Mouse (Mus musculus) fat pad, adult 2 months (tissue): ENCODE data around the gene Slc35g2.

Experiments used
- DNase-seq: peaks from one replicate; pipeline ENCODE4 v3.0.0-alpha.2; 2011; ENCODE audit warnings: low read depth, low spot score; ENCODE audit errors: extremely low read depth

Slc35g2 gene

GRCm38 (mm10) chr9:100570626-100571233, at the start of gene Slc35g2:
Slc35g2 (minus strand) TSS chr9:100571090.
- DNase-seq = no peak

- no peak for DNase-seq
These were observed 46.1 kb upstream of the Slc35g2 start for GRCm38 (mm10) chr9:100616947-100617346.

DNA sequence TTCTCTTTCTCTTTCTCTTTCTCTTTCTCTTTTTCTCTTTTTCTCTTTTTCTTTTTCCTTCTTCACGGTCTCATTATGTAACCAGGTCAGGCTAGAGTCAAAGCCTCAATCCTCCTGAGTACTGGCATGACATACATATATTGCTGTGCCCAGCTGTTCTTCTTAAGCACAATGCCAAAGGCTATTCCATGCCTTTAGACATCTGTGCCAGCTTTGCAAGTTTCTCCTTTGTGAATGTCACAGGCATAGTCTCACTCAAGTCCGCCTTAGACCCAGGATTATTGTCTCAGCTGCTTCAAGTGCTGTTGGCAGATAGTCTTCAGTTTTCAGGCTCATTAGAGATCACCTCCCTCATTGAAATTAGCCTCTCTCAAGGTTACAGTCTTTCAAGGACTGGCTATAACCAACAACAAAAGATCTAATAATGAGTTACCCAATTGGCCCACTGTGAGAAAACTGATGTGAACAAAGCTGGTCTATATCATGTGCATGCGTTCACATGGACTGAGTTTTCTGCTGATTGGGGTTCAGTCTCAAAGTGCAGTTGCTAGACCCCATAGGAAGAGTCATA, 42.7 kb upstream of the Slc35g2 start:
- no peak for DNase-seq

GRCm38 (mm10) chr9:100605985-100606554, 35.2 kb upstream of the Slc35g2 start:
- DNase-seq = no peak

GRCm38 (mm10) chr9:100605522-100605921, 34.6 kb upstream of the Slc35g2 start:
- DNase-seq = no peak

DNA sequence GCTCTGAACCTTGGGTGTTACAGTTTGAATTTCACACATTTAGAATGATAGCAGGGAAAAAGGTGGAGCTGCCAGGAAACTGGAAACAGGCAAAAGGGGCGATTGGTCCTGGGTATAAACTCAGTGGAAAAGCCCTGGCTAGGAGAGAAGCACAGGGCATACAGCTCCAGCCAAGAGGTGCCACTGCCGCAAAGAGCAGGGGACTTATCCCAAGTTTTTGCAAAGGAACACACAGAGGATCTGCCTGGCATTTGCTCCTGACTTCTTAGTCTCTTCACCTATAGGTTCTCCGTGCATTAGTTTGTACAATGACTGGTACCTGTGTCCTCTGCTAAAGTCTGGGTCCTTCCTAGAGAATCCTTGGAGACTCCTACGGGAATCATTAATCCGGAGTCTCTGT, 32.3 kb upstream of the Slc35g2 start:
- DNase-seq = no peak

- no peak for DNase-seq
These were observed 31.2 kb upstream of the Slc35g2 start for GRCm38 (mm10) chr9:100602130-100602529.

- no peak for DNase-seq
These were observed 29.0 kb upstream of the Slc35g2 start for GRCm38 (mm10) chr9:100599761-100600328.

DNA sequence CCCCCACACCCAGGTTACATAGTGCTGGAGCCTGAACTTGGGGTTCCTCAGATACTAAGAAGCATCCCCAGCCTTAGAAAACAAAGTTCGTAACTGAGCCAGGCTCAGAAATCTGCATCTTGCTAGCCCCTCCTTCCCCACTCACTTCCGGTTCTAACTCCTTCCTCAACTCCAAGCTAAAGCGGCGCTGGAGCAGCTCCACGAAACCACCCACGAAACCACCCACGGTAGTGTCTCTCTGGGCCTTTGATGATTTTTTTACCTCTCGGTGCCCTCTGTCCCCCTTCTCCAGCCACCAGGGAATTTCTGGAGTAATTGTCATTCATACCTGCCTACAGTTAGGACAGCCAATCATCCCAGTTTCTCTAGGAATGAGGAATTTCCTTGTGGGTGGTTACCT, 26.7 kb upstream of the Slc35g2 start, which contains the start of gene Stag1:
Stag1 (plus strand) TSS at position 253 of the 400 bp plus-strand sequence.
- no peak for DNase-seq

- DNase-seq = no peak
These were observed 25.4 kb upstream of the Slc35g2 start for GRCm38 (mm10) chr9:100596317-100596716.

DNA sequence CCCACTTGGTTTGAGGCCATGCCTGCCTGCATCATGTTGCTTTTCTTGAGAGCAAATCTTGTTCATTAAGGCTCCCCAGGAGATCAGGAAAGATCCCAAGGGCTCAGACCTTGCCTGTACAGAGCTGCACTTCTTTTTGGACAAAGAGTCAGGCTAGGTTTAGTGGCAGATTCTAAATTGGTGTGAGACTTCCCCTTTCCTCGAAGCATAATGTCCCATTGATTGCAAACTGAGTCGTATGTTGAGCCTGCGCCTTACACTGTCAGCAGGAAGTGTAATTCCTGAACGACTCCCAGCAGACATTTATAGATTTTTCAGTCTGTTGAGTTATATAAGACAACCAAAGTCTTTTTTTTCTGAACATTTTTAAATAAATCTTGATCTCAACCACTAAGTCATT, 19.6 kb upstream of the Slc35g2 start:
- no peak for DNase-seq

GRCm38 (mm10) chr9:100584031-100584430, 13.1 kb upstream of the Slc35g2 start:
- no peak for DNase-seq

GRCm38 (mm10) chr9:100582883-100583575, 12.1 kb upstream of the Slc35g2 start:
- DNase-seq = no peak

- DNase-seq = no peak
These were observed 10.9 kb upstream of the Slc35g2 start for GRCm38 (mm10) chr9:100581543-100582492.

DNA sequence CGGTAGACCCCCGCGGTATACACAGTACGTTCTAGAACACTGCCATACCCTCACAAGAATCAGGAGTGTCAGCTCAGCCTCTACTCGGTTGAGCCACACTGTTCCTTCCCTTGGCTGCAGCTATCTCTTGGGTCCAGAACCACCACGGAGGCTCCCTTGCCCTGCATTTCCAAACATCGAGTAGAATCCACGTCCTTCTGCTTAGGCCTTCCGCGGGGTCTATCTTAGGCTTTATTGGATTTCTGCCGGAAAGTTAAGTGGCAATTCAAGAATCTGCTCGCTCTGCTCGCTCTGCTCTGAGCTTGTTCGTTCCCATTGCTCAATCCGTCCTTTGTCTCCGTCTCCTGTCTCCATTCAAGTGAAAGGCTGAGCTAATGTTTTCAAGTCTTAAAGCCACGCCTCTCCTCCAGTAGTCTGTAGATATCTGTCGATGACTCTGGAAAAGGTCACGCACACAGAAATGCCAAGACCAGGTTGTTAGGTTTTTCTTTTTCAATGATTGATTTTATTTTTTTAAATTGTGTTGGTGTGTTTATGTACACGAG, 9.4 kb upstream of the Slc35g2 start:
- no peak for DNase-seq

GRCm38 (mm10) chr9:100573942-100574341, 3.1 kb upstream of the Slc35g2 start:
- DNase-seq = no peak

GRCm38 (mm10) chr9:100573300-100573699, 2.4 kb upstream of the Slc35g2 start:
- DNase-seq = no peak

- DNase-seq = no peak
These were observed 621 bp upstream of the Slc35g2 start for GRCm38 (mm10) chr9:100571511-100571910.

- DNase-seq = no peak
These were observed 878 bp downstream of the Slc35g2 start for GRCm38 (mm10) chr9:100569798-100570625.
